Mouse (Mus musculus): Measurements from ENCODE around the gene Lrmda.

Gene Lrmda

DNA sequence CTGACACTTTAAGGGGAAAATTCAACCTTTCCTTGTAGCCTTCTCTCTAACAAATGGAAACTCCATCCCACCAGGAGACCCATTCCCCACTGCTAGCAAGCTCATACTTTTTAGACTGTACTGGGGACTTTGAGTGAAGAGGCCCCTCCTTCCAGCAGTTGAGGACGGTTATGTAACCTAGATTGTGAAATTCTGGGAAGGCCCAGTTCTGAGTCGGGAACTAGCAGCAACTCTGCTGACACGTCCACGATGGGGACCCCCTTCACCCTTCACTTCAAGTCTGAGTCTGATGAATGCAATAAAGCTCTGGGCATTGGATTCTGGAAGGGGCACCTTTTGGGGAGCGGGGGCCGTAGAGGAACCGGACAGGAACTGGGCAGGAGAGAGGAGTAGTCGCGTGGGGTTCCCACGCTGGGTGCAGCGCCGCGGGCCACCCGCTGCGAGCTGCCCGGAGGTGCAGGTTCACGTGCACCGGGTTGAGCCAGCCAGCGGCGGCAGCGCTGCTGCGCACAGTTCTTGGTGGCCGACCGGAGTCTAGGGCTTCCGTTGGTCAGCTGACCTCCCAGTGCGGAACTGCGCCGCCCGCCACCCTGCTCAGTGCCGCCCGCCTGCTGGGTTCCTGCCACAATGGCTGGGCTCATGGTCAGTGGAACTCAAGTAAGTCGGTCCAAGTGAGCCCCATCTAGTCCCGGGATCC, at the start of gene Lrmda:
Gene Lrmda (plus strand): TSS at position 461 of the 697 bp plus-strand sequence.
- peak; percentile 46 for DNase-seq (ENCODE audit: low spot score)

DNA sequence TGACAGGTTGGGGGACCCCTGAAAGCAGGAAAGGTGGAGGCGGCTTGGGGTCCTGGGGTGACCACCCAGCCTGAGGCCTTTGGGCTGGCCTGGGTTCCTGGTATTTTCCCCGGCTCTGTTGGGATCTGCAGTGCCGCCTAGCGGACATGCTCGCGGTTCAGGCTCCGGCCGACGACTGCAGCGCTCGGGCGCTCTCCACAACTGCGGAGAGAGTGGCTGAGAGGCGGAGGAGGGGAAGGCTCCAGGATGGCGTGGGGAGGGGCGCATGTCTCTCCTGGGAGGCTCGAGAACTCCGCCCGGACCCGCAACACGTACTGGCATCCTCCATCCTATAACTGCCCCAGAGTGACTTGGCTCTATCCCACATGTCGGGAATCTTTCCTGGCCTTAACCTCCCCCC, 38.0 kb upstream of the Lrmda start:
- DNase-seq (ENCODE audit: low spot score) = peak; percentile 63

DNA sequence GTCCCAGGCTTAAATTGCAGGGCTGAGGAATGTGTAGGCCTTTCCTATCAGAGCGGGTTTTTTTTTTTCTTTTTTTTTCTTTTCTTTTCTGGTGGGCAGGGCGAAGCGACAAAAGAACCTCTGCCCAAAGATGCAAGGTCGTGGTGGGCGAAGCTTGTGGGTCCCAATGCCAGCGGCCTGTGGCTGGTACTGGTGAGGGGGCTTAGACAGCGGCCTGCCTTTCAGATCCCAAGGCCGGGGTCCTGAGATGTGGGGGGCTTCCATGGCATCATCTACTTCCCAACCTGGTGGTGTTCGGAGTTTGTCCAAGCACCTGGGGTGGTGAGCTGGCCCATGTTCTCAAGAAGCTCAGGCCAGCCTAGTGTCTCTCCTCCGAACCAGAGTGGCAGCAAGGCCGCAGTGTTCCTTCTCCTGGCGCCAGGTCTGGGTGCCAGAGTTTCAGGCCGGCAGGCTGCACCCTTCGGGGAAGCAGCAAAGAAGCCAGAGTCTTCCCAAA, 37.4 kb upstream of the Lrmda start:
- DNase-seq (ENCODE audit: low spot score) = peak; percentile 28

DNA sequence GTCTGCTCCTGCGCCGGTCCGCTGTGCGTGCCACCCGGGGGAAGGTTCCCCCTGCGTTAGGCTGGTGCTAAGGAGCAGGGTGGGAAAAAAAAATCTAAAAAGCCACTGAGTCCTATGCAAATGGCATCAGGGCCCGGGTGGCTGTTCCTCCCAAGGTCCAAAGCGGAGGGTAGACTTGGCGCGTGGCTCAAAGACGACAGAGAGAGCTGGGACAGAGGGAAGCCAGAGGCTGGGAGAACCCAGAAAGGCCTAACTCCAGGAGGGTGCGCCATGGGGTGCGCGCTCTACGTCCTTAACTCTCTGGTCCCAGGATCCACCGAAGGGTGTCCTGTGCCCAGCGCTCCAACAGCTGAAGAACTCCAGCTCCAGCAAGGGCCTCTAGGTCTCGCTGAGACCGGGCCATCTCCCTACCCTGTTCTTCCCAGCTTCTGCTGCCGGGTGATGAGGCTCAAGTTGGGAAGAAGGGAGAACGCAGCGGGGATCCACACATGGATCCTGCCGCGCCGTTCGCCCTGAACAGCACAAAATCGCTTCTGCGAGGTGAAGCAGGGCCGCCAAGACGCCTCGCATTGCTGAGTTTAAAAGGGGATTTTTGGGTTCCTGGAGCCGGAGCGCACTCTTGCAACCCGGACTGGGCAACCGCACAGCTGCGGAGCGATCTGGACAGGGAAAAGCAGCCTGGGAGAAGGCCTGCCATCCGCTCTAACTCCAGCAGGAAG, 36.8 kb upstream of the Lrmda start:
- DNase-seq (ENCODE audit: low spot score) = no peak

DNA sequence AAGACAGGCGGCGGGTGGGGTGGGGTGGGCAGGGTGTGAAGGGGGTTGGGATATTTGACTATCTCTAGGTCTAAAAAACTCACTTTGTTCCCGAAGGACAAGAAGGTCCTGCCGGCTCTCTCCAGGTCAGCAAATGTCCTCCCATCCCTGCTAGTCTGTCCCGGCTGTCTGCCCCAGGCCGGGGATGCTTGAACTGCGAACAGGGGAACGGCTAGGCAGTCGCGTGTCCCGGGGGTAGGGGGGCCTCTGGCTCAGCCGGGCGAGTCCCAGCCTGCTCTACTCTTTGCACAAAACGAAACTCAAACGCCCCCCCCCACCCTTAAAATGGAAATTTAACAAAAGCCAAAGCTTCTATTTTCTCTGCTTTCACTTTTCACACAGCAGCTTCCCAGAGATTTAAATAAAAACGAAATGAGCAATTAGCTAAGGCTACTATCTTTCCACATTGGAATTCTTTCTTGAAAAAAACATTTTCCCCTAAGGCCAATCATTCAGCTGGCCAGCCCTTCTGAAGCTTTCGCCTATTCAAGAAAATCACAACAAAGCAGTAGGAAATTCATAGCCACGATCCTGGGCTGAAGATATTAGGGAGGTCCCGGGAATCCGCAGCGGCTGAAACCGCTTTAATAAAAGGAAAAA, 36.1 kb upstream of the Lrmda start:
- DNase-seq (ENCODE audit: low spot score) = peak; percentile 26

DNA sequence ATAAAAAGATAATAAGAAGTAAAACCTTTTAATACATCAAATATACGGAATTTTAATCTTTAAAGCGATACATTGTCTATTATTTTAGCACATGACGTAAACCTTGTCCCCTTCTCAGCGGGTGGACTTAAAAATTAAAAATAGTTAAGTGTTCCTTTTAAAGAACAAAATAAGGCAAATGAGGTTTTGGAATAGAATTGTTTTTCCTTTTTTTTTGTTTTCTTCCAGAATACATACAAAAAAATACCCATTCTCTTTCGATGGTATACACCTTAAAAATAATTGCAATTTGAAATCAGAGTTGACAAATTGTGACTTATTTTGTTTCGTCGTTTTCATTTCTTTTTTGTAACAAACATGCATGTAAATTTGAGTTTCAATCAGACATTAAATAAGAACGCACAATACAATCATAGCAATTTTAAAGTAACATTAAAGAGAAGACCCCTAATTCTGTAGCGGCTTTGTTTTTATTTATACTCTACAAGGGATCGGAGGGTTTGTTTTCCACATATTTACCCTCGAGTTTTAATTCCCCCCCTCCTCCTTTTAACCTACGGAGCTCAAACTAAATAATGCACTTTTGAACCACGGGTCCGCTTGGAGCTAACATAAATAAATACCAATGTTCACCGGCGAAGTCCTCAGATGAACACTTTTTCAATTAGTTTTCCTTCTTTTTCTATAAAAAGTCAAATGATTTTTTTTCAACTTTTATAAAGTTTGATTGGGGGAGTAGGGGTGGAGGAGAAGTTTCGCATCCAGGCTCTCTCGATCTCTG, 35.4 kb upstream of the Lrmda start:
- no peak for DNase-seq (ENCODE audit: low spot score)

DNA sequence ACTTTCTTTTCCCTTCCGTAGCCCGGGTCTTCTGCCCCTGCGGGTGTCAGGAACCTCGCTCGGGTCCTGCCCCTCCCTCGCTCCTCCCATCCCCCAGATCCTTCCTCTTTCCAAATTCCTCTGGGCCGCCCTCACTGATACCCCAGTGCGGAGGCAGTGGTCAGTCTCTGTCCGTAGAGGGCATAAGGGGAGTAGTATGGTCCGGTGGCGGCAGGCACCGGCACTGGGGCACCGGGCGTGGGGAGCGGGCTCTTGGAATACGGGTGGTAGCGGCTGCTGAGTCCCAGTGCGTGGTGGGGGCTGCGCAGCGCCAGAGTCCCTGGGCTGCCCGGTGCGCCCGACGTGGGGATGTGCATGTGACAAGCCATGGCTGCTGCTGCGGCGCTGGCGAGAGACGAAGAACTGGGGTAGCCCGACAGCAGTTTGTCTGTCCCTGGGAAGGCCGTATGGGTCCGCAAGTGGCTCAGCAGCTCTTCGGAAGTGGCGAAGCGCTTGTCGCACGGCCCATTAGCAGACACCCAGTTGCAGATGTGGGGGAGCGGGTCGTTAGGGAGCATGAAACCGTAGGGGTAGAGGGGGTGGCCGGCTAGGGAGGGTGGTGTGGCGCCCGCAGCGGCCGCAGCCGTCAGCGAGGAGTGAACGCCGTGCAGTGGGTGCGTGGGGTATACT, 34.6 kb upstream of the Lrmda start:
- peak; percentile 25 for DNase-seq (ENCODE audit: low spot score)

DNA sequence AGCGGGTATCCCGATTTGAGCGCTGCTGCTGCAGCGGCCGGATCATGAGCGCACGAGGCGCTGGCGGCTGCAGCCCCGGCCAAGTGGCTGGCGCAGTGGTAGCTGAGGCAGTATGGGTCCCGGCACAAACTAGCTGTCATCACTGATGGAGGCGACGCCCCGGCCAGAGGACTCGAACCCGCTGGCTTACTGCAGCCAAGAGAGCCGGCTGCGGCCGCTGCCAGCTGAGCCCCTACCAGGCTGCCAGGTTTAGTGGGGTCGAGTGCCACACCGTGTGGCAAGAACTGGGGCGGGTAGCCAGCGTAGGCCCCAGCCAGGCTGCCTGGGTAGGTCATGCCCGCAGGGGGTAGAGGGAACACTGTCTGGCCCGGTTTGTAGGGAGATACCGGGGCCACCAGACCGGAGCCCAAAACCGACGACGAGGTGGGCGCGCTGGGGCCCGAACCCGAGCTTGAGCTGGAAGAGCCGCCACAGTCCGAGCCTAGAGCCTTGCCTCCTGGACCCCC, 34.0 kb upstream of the Lrmda start:
- DNase-seq (ENCODE audit: low spot score) = no peak

DNA sequence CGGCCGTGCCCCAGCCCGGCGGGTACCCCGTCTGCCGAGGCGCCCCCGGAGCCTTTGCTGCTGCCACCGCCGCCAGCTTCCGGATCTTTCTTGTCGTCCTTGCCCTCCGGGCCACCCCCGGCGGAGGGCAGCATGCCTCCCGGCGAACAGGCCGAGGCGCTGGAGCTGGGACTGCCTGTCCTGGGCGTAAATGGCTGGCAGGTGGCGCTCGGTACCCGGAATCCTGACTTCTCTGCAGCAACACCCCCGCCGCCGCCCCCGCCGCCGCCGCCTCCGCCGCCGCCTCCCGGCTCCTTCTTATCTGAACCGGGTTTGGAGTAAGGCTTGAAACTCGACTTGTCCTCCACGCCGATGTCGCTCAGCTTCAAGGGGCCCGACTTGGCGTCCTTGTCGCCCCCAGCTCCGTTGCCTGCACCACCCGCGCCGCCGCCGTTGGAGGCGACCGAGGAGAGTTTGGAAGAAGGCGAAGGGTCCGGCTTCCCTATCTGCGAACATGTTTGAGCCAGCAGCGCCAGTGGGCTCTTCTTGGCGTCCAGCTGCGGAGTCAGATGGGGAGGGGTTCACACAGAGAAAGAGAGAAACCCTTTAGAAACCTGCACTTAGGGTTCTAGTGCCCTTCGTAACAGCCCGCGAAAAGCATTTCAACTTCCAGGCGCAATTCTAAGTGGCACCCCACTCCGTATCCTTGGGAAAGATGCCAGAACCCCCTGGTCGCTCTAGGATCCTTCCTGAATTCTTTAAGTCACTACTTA, 33.4 kb upstream of the Lrmda start:
- DNase-seq (ENCODE audit: low spot score) = peak; percentile 72

DNA sequence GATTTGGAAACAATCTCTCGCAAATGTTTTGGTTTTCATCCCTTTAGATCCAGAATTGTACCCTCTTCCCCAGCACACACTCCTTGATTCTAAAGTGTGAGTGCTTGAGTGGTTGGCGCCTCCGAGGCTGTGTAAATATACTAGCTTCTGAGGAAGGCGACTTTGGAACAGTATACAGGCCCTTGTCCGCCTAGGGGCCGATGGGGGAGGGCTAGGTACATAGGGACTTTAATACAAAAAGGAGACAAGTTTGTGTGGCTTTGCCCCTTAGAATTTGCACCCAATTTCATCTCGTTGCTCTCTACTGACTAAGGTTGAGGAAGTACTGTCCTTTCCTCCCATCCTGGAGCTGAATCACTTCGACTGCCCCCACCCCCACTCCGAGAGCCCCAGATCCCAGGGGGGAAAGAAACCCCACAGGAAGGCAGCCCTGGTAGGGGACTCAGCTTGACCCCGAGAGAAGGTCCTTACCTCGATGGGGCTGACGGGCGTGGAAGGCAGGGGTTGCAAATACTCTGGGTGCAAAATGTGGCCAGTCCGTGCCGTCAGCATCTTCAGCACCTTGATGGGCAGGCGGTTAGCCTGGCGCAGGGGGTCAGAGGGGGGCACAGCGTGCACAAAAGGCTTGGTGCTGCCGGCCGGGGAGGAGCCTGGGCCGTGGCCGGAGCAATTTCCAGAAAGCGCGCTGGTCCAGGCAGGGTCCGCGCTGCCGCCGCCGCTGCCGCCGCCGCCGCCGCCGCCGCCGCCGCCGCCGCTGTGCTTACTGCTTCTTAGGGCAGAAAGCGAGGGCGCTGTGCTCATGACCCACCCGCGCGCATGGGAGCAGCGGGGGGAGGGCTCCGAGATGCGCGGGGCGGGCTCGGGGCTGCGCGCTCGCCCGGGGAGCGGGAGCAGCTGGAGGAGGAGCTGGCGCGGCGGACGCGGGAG, 32.5 kb upstream of the Lrmda start:
- no peak for DNase-seq (ENCODE audit: low spot score)

DNA sequence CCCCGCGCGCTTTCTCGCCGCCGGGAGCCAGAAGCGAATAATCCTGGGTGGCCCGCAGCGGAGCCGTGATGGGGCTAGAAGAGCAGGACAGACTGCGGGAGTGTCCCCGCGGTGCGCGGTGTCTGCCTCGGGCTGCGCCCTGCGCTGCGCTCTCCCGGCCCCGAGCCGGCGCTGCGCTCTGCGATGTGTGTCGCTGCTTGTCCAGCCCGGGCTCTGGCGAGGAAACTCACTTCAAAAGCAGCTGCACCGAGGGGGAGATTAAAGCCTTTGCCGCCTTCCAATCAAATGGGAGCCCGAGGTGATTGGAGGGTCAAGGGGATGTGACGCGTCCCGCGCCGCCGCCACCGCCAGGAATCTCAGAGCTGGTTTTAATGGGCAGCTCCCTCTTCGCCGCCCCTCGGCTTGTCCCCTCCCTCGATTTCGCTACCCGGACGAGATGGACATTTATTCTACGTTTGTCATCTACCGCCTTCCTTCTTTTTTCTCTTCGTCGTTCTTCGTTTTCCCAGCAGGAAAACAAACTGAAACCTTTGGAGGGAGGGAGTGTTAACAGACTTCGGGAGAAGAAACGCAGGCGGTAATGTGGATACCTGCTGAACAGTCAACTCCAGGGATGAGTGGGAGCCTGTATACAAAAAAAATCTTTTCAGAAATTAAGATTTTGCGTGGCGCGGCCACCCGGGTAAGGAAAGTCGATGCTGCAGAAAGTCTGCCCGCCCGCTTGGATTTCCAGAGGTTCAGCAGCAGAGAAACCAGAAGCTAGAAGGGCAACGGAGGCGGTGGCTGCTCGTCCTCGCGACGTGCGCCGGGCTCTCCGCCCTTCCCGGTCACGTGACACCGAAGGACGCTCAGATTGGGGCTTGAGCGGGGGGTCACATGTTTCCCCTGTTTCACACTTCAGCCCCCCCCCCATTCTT, 31.6 kb upstream of the Lrmda start:
- peak; percentile 91 for DNase-seq (ENCODE audit: low spot score)

DNA sequence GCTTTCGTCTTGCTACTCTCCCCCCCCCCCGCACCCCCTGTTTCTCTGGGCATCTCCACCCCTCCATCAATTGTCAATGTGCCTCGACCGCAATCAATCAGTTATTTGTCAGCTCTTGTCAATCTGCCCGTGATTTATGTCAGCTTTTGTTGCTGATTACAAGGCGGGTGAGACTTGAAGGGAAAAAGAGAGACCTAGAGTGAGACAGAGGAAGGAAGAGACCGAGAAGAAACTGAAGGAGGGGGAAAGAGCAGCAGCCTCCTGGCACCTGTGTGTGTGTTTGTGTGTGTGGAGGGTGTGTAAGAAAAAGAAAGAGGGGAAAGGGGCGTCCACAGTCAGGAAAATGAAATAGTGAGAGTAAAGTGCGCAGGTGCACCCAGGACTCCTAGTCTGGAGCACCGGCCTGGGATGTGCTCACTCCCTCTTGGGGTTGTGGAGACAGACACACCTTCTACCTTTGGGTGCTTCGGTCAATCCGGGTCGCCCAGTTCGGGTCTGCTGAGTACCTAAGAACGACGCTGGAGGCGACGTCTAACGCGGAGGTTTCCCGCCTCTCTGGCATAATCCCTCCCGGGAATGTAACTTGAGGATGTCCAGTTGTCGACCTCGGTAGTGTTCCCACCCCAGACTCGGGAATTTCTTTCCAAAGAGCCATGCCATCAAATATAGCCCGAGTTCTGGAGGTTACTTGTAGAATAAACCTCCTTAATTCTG, 30.8 kb upstream of the Lrmda start:
- no peak for DNase-seq (ENCODE audit: low spot score)

DNA sequence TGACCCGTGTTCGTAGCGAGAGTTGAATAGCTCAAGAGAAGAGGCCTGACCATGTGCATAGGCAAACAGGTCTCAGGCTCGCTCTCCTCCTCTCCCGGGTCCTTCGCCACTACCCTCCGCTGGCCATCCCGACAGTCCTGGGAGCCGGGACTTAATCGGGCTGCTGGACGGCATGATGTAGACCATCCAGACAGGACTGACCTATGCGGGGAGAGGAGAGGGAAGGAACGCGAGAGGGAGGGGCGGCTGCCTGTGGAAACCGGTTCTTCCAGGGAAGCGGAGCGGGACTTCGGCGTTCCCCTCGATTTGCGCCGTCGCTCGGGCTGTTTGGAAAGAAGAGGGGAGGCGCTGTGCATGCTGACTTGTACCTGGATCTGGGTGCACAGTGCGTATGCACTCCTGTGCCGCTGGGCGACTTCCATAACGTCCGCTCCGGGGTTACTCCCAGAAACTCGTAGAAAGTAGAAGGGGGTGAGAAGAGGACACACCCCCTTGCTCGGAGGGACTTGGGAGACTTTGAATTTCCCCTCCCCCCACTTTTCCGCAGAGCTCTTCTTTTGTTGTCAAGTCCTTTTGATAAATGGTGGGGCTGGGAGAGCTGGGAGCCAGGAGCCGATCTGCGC, 30.1 kb upstream of the Lrmda start, which contains the start of gene Zfp503:
Gene Zfp503 (minus strand): TSS at position 311 of the 623 bp plus-strand sequence.
- DNase-seq (ENCODE audit: low spot score) = peak; percentile 43

DNA sequence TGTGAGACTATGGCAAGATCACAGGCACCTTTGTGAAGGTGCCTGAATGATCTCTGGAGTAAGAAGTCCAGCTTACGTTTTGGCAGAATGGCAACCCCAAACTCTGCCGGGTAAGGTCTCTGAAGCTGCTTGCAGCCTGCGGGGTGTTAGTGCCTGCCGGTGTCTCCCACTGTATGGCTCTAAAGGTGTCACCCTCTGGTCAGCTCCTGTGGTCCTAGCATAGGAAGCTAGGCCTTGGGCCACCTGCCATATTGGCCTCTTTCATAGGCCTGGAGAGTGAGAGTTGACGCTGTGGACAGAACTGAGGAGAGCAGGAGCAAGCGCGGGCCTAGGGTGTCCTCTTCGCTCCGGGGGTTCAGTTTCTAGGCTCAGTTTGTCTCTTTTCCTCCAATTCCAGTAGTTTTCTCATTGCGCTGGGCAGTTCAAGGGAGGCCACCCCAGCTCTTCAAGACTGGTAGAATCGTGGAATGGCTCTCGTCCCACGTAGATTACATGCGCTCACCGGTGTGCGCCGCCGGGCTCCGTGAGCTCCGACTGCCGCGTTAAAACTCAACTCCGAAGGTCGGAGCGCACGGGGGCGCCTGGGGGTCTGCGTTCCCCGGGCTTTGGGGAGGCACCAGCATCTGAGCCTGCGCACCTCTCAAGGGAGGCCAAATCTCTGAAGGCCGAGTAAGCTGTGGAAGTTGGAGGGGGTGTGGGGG, 29.0 kb upstream of the Lrmda start:
- no peak for DNase-seq (ENCODE audit: low spot score)

DNA sequence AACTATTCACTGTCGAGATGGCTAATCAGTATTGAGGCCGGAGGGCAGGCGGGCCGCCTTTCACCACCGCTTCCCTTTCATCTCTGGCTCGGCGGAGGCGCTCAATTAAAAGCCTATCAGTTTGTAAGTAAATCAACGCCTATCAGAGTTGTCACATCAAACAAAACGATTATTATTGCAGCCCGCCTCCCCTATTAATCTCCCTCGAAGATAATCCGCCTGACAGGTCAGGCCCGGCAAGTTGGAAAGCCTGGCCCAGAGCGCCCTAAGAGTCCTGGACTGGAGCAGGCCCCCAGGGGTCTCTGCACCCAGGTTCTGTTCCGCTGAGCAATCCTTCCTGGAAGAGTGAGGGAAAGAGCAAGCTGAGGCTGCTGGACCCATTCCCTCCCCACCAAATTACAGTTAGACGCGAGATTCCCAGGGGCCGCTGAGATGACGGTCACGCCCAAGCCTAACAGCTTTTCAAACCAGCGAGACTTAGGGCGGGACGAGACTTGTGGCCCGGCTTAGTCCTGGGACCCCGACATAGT, 28.2 kb upstream of the Lrmda start:
- peak; percentile 47 for DNase-seq (ENCODE audit: low spot score)

DNA sequence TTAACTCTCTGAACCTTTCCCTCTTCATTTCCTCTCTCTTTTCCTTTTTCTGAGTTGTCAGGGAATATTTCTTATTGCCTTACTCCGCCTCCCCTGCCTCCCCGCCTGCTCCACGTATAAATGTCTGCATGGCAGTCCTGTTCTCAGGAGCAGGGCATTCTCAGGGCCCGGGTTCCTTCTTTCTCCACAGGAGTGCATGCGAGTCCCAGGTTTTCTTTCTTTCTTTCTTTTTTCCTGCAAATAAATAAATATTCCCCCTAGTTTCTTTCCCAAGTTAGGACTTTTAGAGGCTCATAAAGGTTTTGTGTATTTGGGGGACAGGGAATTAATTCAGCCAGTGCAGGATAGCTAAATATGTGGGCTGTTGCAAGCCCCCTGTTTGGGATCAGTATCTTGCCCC, 27.7 kb upstream of the Lrmda start:
- DNase-seq (ENCODE audit: low spot score) = no peak
